In genomic region chr15:86234001-86234400, GRCm38 (mm10) we compare ENCODE assay signal across 24 mouse cellular contexts. TPM values are rescaled to one million over a fixed set of nuclear protein-coding genes. Genes with fewer than 3 reads are reported as not detected.
A peak's percentile ranks its signal among the peaks of the same experiment; 100 is the strongest.
DNase-seq lines count a peak whose midpoint lies in the region; ATAC-seq and TF ChIP-seq lines count a peak whose summit lies in the region.
"Had no signal": no experiment of that assay in that cellular context is flagged by ENCODE, and none has a peak within 500 bp of the region (broad histone marks: within the 10 kb centered on the region; RNA-seq: fewer than 3 reads in every experiment).

No protein-coding gene starts in this region.

- H3K36me3 ChIP-seq in heart, postnatal 0 days (replicated peaks; ENCODE audit: control insufficient read depth, insufficient read depth, low read length), result peaks cover 5% of the 10 kb centered on the region; the same call in 1 of the 2 replicates
- H3K36me3 ChIP-seq: heart, embryonic 15.5 days had no signal

- WGBS in heart, postnatal 0 days, result 84% methylated on average over 5 of the region's 5 CpGs

- TF ChIP-seq EP300 in heart, postnatal 0 days (IDR thresholded peaks at IDR 0.05; ENCODE audit: low read depth), result no peak

- 0 out of 2 replicates have a peak overlapping the region, but pooled peaks have one; percentile 46 for H3K27ac ChIP-seq in heart, postnatal 0 days (ENCODE audit: low read depth)
- H3K27ac ChIP-seq: embryonic facial prominence, embryonic 15.5 days; forebrain, embryonic 10.5 days; heart, embryonic 15.5 days; hindbrain, embryonic 10.5 days; hindbrain, embryonic 14.5 days; intestine, embryonic 15.5 days had no signal

- no peak overlapping the region for H3K4me2 ChIP-seq in heart, postnatal 0 days (ENCODE audit: low read depth, low read length)
- H3K4me2 ChIP-seq: embryonic facial prominence, embryonic 15.5 days; heart, embryonic 11.5 days; heart, embryonic 15.5 days; hindbrain, embryonic 14.5 days; intestine, embryonic 15.5 days had no signal

- peaks cover 23% of the 10 kb centered on the region for H3K4me1 ChIP-seq in heart, postnatal 0 days (ENCODE audit: control insufficient read depth, insufficient read depth)
- H3K4me1 ChIP-seq: embryonic facial prominence, embryonic 15.5 days; forebrain, embryonic 10.5 days; intestine, embryonic 15.5 days had no signal

- H3K4me3 ChIP-seq in heart, postnatal 0 days (ENCODE audit: low read depth, low read length), result no peak overlapping the region
- H3K4me3 ChIP-seq: embryonic facial prominence, embryonic 15.5 days; erythroblast, embryonic 14.5 days; forebrain, embryonic 10.5 days; heart, embryonic 15.5 days; hindbrain, embryonic 10.5 days; intestine, embryonic 15.5 days had no signal

- no peak overlapping the region for H3K9ac ChIP-seq in heart, postnatal 0 days (replicated peaks; ENCODE audit: low read depth, low read length)
- H3K9ac ChIP-seq: embryonic facial prominence, embryonic 15.5 days; heart, embryonic 15.5 days; hindbrain, embryonic 14.5 days; intestine, embryonic 15.5 days had no signal

- H3K27me3 ChIP-seq in heart, postnatal 0 days (ENCODE audit: control insufficient read depth, insufficient read depth, low read length), result no peaks in the 10 kb centered on the region
- H3K27me3 ChIP-seq: CH12.LX; embryonic facial prominence, embryonic 15.5 days; heart, embryonic 15.5 days; intestine, embryonic 15.5 days; Patski had no signal

- peak; percentile 40 for DNase-seq in cerebellum, adult 11-12 months
- no peak for DNase-seq in cerebellum, postnatal 10 days
- DNase-seq in heart, postnatal 0 days (ENCODE audit: low spot score), result no peak
- no peak for DNase-seq in heart, adult 8-10 months (ENCODE audit: low spot score)
- DNase-seq in thymus, postnatal 0 days (ENCODE audit: low spot score), result peak; percentile 39
- DNase-seq in thymus, postnatal 25 days, result no peak
- DNase-seq in layer of hippocampus, postnatal 14 days (ENCODE audit: low spot score in 2 of 2), result no peak
- DNase-seq: adrenal gland, adult 8-10 months; adrenal gland, postnatal 36 days; embryo, embryonic 11 days; gastrocnemius, postnatal 36 days; heart, adult 18-20 months had no signal

- ATAC-seq in heart, postnatal 0 days (ENCODE audit: insufficient read depth, low read depth), result no peak
- ATAC-seq: activated CD4-positive, CD25-positive, alpha-beta regulatory T cell, adult 4 months; forebrain, embryonic 14.5 days; intestine, embryonic 15.5 days; Patski had no signal

- no peak for TF ChIP-seq CTCF in heart, postnatal 0 days (IDR thresholded peaks at IDR 0.05; ENCODE audit: low read depth)

- no peaks in the 10 kb centered on the region for H3K9me3 ChIP-seq in heart, postnatal 0 days (replicated peaks; ENCODE audit: control insufficient read depth, low read length)
- H3K9me3 ChIP-seq: embryonic facial prominence, embryonic 15.5 days; forebrain, embryonic 10.5 days; heart, embryonic 15.5 days; hindbrain, embryonic 10.5 days; intestine, embryonic 15.5 days had no signal

RNA-seq across cellular contexts. Expression of gene Tbc1d22a, which starts 19.7 kb away (rescaled TPM):
- 26.6 and 31.4 TPM in 2 replicates for total RNA-seq in heart, postnatal 0 days (2014; rRNA removed; ENCODE audit: low replicate concordance)
- polyA plus RNA-seq in heart, postnatal 0 days (2015; fragmentation: Nextera tagmentation; extraction: Ambion mirVana), result 9.7 and 10.0 TPM in 2 replicates
- total RNA-seq in heart, adult 8-10 months (2022), result 10 to 100 TPM; 24.9 to 30.8 (median 27.7) TPM
- polyA plus RNA-seq in thymus, postnatal 0 days (2015; fragmentation: Nextera tagmentation; extraction: Ambion mirVana), result 19.8 and 21.0 TPM in 2 replicates
- total RNA-seq in layer of hippocampus, postnatal 14 days (2021), result 10 to 100 TPM; 29.8 to 30.1 TPM

RNA-seq across cellular contexts. Expression of gene Cerk, which starts 48.1 kb away (rescaled TPM):
- total RNA-seq in heart, postnatal 0 days (2014; rRNA removed; ENCODE audit: low replicate concordance), result 25.3 and 28.2 TPM in 2 replicates
- polyA plus RNA-seq in heart, postnatal 0 days (2015; fragmentation: Nextera tagmentation; extraction: Ambion mirVana), result 12.1 and 14.5 TPM in 2 replicates
- 10 to 100 TPM; 25.5 to 32.9 (median 29.4) TPM for total RNA-seq in heart, adult 8-10 months (2022)
- 54.4 and 64.4 TPM in 2 replicates for polyA plus RNA-seq in thymus, postnatal 0 days (2015; fragmentation: Nextera tagmentation; extraction: Ambion mirVana)
- 10 to 100 TPM; 46.7 to 49.1 TPM for total RNA-seq in layer of hippocampus, postnatal 14 days (2021)

Comparison
In these comparisons a context has a peak if more than half of its experiments do, and no peak if none do; other contexts are left out.
1. DNase-seq: peak in cerebellum, adult 11-12 months (single experiment) and thymus, postnatal 0 days (single experiment); none in cerebellum, postnatal 10 days (0 of 2), heart, postnatal 0 days (single experiment), heart, adult 8-10 months (single experiment), thymus, postnatal 25 days (single experiment) and layer of hippocampus, postnatal 14 days (0 of 2).